Mouse (Mus musculus): Measurements from ENCODE around the gene Akr7a5.

Akr7a5 gene

DNA sequence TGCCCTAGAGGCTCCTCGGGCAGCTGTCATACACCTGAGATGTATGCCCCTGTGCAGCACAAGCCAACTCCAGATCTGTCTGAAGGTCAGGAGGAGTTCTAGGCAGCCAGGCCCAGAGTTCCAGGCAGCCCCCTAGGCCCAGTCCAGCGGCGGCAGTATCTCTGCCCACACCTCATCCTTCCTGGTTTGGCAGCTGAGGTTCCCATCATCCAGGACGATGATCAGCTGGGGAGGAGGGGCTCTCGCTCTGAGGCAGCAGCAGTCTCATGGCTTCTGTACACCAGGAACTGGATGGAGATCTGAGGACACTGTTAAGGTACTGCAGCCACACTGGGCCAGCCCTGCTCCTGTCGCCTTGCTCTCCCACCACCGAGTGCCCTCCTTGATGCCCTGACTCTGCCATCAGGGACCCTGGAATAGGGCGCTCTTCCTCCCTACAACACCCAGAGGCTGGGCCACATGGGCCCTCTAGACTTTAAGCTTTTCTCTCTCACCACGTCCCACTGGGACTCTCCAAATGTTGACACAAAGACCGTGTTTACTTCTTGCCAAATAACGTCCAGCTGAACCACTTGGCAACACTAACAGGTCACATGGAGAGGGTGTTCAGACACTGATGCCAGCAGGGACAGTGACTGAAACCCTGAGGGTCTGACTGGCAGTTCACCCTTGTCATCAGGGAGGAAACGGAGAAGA lies 11.7 kb upstream of the Akr7a5 start:
- DNase-seq (ENCODE audit: low spot score in 2 of 2) = no peak

DNA sequence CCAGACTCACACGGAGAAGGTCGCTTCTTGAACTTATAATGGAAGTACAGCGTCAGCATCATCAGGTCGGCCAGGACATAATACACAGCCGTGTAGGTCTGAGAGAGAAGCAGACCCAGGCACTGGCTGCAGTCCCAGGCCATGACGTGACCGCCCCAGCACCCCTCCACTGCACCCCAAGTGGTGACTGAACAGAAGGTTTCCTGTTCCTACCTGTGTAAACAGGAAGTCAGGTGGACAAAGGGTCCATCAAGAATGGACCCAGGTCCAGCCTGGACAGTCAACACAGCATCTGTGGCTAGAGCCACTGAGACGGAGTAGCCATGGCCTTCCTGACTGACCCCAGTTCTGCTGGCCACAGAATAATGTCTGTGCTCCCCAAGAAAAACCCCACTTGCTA lies 8.8 kb upstream of the Akr7a5 start:
- DNase-seq (ENCODE audit: low spot score in 2 of 2) = no peak

GRCm38 (mm10) chr4:139302241-139302640 lies 8.3 kb upstream of the Akr7a5 start:
- no peak for DNase-seq (ENCODE audit: low spot score in 2 of 2)

DNA sequence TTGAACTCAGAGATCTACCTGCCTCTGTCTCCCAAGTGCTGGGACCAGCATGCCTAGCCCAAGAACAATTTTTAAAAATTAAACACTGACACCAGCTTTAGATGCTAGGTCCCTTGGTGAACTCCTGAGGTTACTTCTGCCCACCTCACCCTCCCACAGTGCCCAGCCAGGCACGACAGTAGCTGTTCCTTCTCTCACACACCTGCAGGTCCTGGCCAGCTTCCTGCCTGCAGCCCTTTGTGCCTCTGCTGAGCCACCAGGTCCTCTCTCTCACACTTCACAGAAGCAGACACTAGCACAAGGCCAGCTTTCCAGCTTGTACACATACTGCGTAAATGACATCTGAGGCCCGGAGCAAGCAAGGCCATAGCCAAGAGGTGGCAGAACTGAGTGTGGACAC lies 5.0 kb upstream of the Akr7a5 start:
- DNase-seq (ENCODE audit: low spot score in 2 of 2) = no peak

DNA sequence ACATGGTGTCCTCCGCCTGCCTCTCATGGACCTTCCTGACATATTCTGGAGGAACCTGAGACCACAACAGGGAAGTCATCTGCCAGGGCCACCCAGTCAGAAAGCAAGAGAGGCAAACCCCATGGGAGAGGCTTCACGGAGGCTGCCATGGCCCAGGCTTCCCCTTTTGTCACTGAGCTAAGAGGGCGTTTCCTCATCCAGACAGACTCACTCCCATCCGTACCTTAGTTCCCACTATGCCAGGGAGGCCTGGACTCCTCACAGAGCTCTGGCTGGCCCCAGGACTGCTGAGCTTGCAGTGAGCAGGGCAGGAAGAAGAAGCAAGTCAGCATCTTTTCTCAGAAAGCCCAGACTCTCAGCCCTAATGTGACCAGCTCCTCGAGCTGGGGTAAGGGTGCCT lies 2.6 kb upstream of the Akr7a5 start:
- DNase-seq (ENCODE audit: low spot score in 2 of 2) = no peak

DNA sequence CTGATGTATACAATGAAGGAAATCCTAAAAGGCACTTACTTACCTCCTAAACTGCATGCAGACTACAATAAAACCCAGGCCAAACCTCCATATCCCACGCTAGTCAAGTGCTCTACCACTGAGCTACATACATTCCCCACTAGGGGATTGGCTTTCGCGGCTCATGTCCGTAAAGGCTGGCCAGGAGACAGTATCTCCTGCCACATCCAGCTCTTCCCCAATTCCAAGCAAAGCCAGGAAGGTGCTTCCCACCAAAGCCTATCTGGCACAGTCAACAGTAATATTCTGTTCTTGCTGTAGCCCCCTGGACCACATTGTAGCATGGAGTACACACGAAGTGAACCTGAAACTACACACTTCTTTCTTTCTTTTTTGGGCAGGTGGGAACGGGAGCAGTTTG lies 893 bp upstream of the Akr7a5 start:
- DNase-seq (ENCODE audit: low spot score in 2 of 2) = no peak

DNA sequence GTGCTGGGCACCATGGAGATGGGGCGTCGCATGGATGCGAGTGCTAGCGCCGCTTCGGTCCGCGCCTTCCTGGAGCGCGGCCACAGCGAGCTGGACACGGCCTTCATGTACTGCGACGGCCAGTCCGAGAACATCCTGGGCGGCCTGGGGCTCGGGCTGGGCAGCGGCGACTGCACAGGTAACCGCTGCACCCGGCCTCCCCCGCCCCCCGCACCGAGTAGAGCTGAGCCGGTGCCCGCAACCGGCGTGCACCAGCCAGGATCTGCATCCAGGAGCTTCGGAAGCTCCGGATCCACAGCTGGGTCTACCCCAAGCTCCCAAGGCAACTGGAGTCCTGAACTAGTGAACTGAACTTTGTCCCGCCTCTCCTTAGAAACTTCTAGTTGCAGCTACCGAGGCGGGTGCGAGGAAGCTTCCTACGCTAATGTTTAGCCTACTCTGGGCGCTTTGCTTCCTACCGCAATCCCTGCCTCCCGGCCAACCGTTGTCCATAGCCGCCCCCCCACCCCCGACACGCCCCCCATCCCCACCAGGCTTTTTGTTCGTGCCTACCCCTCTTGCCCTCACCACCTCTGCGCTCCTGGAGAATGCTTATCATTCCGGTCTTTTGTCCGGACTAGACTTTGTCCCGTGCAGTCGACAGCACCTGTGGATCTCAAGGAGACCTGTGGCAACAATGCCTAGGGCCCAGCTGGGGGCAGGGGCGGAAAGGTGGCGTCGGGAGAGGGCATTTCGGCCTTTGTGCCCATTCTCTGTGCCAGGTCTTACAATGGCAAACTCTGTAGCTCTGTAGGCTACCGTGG lies 556 bp downstream of the Akr7a5 start:
- DNase-seq (ENCODE audit: low spot score in 2 of 2) = no peak

GRCm38 (mm10) chr4:139311707-139312106 lies 1.2 kb downstream of the Akr7a5 start:
- DNase-seq (ENCODE audit: low spot score in 2 of 2) = no peak

- DNase-seq (ENCODE audit: low spot score in 2 of 2) = no peak
Observed at GRCm38 (mm10) chr4:139312632-139313031, 2.1 kb downstream of the Akr7a5 start.

DNA sequence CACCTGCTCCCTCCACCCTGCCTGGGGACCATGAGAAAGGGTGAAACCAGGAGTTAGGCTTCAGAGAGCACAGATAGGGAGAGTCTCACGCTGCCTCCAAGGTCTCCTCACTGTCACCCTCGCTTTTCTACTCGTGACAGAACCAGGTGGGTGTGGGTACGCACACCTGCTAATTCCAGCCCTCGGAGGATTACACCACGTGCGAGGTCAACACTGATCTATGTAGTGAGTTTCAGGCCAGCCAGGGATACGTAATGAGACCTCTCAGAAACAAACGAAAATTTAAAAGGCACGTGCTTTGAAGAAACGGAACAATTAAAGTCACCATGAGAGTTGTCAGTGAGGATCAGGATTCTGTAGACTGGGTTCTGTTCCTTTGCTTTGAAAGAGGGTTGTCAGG lies 7.9 kb downstream of the Akr7a5 start:
- no peak for DNase-seq (ENCODE audit: low spot score in 2 of 2)

DNA sequence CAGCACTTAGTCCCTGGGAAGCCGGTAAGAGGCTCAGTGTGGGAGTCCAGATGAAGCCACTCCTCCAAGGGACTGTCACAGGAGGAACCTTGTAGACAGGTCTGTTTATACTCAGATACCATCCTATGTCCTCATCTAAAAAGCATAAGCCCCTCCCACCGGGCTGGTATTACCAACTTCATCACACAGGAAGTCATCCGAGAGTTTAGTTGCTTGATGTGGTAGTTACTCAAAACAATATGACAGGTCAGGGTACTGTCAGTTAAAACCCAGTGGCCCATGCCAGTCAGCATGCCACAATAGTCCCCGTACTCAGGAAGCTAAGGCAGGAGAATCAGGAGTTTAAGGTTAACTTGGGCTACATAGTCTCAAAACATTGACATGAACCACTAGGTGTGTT lies 9.2 kb downstream of the Akr7a5 start:
- no peak for DNase-seq (ENCODE audit: low spot score in 2 of 2)

- no peak for DNase-seq (ENCODE audit: low spot score in 2 of 2)
Observed at GRCm38 (mm10) chr4:139330605-139331004, 20.1 kb downstream of the Akr7a5 start.

- DNase-seq (ENCODE audit: low spot score in 2 of 2) = no peak
Observed at GRCm38 (mm10) chr4:139334631-139335295, 24.2 kb downstream of the Akr7a5 start.

DNA sequence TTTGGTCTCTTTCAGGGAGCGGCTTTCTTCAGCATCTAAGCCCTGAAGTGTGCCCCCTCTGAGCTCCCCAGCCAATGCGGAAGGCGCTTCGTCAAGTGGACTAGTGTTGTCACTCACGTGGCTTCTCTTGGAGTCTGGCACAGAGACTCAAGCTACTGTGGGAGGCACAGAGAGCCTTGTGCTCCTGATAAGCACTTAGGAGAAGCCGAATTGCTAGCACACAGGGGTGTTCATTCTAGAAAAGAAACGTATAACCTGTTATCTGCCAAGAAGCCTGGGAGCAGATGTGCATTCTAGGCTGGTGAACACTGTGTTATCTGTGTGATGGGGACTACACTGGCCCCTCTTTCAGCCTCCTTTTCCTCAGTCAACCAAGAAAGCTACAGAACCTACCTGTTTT lies 25.0 kb downstream of the Akr7a5 start:
- no peak for DNase-seq (ENCODE audit: low spot score in 2 of 2)

- peak in 1 of 2 experiments; percentile 38 for DNase-seq (ENCODE audit: low spot score in 2 of 2)
Observed at GRCm38 (mm10) chr4:139336822-139337483, 26.4 kb downstream of the Akr7a5 start.

GRCm38 (mm10) chr4:139338145-139338544 lies 27.6 kb downstream of the Akr7a5 start:
- DNase-seq (ENCODE audit: low spot score in 2 of 2) = no peak

GRCm38 (mm10) chr4:139340835-139341234 lies 30.3 kb downstream of the Akr7a5 start:
- no peak for DNase-seq (ENCODE audit: low spot score in 2 of 2)

DNA sequence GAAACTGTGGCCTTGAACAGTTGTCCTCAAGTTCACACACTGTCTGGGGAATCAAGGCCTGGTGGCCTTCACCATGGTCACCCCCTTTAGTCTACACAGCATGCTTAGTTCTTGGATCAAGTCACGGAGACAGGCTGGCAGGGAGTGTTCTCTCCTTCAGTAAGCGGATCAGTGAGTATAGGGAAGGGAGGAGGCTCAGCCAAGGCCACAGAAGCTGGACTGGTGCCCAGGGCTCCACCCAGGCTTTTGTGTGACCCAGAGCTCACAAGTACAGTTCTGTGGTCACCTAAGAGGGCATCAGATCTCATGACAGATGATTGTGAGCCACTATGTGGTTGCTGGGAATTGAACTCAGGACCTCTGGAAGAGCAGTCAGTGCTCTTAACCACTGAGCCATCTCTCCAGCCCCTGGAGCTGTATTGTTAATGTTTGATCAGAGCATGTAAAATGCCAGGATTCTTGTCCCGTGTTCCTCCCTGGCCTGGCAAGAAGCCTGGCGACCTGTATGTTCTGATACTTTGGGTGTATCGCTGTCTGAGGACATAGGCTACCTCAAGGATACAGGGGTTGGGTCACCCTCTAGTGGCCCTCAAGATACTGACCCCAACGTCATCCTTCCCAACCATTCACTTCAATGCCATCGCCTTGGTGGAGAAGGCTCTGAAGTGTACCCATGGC lies 31.2 kb downstream of the Akr7a5 start:
- DNase-seq (ENCODE audit: low spot score in 2 of 2) = no peak

GRCm38 (mm10) chr4:139343718-139344117 lies 33.2 kb downstream of the Akr7a5 start:
- peak in 1 of 2 experiments; percentile 39 for DNase-seq (ENCODE audit: low spot score in 2 of 2)

DNA sequence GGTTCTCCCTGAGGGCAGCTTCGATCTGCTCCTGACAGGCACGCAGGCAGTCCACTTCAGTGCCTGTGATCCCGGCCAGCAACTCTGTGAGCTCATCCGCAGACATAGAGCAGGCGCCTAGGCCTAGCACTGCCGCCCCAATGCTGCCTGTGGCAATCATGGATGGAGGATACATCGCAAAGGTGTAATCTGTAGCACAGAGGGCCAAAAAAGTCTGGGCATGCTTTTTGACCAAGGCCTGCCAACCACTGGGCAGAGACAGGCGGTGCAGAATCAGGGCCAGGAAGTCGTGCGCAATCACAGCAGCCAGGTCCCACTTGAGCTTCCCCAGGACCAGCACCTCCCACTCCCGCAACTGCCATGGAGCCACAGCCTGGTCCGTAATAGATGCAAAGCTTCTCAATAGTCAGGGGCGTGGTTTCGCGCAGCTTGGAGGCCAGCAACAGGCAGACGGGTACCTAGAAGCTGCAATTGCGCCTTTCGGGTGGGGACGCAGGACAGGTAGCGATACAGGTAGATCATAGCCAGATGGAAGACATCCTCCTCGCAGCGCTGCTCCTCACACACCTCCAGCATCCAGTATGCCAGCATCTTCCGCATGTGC lies 35.0 kb downstream of the Akr7a5 start:
- DNase-seq (ENCODE audit: low spot score in 2 of 2) = no peak
